Mouse (Mus musculus): ENCODE measurements around the gene Napb.

The Napb gene

GRCm38 (mm10) chr2:148689444-148690140 lies 42.7 kb downstream of the Napb start:
- DNase-seq (ENCODE audit: low spot score in 2 of 2), result no peak

GRCm38 (mm10) chr2:148687971-148688370 lies 44.3 kb downstream of the Napb start:
- no peak for DNase-seq (ENCODE audit: low spot score in 2 of 2)

GRCm38 (mm10) chr2:148686862-148687261 lies 45.4 kb downstream of the Napb start:
- no peak for DNase-seq (ENCODE audit: low spot score in 2 of 2)

GRCm38 (mm10) chr2:148685709-148686108 lies 46.6 kb downstream of the Napb start:
- no peak for DNase-seq (ENCODE audit: low spot score in 2 of 2)

GRCm38 (mm10) chr2:148684972-148685371 lies 47.3 kb downstream of the Napb start:
- no peak for DNase-seq (ENCODE audit: low spot score in 2 of 2)

- DNase-seq (ENCODE audit: low spot score in 2 of 2), result no peak
Measured at GRCm38 (mm10) chr2:148683031-148683430, 49.2 kb downstream of the Napb start.

- peak in 1 of 2 experiments; percentile 29 for DNase-seq (ENCODE audit: low spot score in 2 of 2)
Measured at GRCm38 (mm10) chr2:148681461-148681891, 50.8 kb downstream of the Napb start.

- DNase-seq (ENCODE audit: low spot score in 2 of 2), result peak; percentile 98 to 99
Measured at GRCm38 (mm10) chr2:148680775-148681291, 51.4 kb downstream of the Napb start, which contains the start of gene Gzf1. Gene Gzf1, plus strand, starts transcription at chr2:148681023.

GRCm38 (mm10) chr2:148679346-148679745 lies 52.9 kb downstream of the Napb start:
- DNase-seq (ENCODE audit: low spot score in 2 of 2), result peak in 1 of 2 experiments; percentile 51

- DNase-seq (ENCODE audit: low spot score in 2 of 2), result peak; percentile 65 to 83
Measured at GRCm38 (mm10) chr2:148677801-148678200, 54.5 kb downstream of the Napb start.

GRCm38 (mm10) chr2:148672199-148673096 lies 59.8 kb downstream of the Napb start, which contains the start of gene Nxt1:
Gene Nxt1, plus strand, starts transcription at chr2:148672601.
- DNase-seq (ENCODE audit: low spot score in 2 of 2), result peak; percentile 99

GRCm38 (mm10) chr2:148663458-148663857 lies 68.8 kb downstream of the Napb start:
- no peak for DNase-seq (ENCODE audit: low spot score in 2 of 2)

GRCm38 (mm10) chr2:148654961-148655360 lies 77.3 kb downstream of the Napb start:
- DNase-seq (ENCODE audit: low spot score in 2 of 2), result peak; percentile 76 to 86

GRCm38 (mm10) chr2:148650587-148651357 lies 81.5 kb downstream of the Napb start:
- DNase-seq (ENCODE audit: low spot score in 2 of 2), result no peak

GRCm38 (mm10) chr2:148644421-148645000 lies 87.8 kb downstream of the Napb start:
- DNase-seq (ENCODE audit: low spot score in 2 of 2), result no peak
